Mouse (Mus musculus): ENCODE data around the gene Panx2.

DNA sequence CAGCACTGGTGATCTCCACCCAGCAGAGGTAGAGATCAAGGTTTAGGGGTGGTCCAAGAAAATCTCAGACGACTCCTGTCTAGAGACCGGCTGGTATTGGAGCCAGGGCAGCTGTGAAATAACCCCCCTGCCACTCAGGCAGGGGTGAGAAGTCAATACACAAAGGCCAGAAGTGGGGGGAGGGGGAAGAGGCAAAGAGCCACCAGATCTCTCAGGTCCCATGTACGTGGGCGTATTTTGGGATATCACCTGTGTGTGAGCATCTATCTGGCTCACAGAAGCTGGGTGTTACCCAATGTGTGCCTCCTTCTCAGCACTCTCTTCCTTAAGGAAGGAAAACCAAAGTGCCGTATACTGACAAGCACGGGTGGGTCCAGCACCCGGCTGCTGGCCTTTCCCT, 3.5 kb downstream of the Panx2 start:
- TF ChIP-seq CTCF (IDR thresholded peaks at IDR 0.05; ENCODE audit: control insufficient read depth, insufficient read depth, insufficient replicate concordance, low read depth, low read length), result no peak
- no peak for TF ChIP-seq POLR2A (IDR thresholded peaks at IDR 0.05; ENCODE audit: control insufficient read depth, low read depth, low read length)

Measured in testis, adult 2 months (tissue).